Mouse (Mus musculus) kidney, adult 11 months (tissue): ENCODE data around the gene Ankrd39.

Source experiments
- DNase-seq: peaks from one replicate; pipeline ENCODE4 v3.0.0; 2022

Ankrd39 gene

GRCm38 (mm10) chr1:36546888-36547471 lies at the start of gene Ankrd39:
Gene Ankrd39 (minus strand): TSS chr1:36547445.
- peak; percentile 99 for DNase-seq

GRCm38 (mm10) chr1:36596114-36596513 lies 48.9 kb upstream of the Ankrd39 start:
- peak; percentile 64 for DNase-seq

DNA sequence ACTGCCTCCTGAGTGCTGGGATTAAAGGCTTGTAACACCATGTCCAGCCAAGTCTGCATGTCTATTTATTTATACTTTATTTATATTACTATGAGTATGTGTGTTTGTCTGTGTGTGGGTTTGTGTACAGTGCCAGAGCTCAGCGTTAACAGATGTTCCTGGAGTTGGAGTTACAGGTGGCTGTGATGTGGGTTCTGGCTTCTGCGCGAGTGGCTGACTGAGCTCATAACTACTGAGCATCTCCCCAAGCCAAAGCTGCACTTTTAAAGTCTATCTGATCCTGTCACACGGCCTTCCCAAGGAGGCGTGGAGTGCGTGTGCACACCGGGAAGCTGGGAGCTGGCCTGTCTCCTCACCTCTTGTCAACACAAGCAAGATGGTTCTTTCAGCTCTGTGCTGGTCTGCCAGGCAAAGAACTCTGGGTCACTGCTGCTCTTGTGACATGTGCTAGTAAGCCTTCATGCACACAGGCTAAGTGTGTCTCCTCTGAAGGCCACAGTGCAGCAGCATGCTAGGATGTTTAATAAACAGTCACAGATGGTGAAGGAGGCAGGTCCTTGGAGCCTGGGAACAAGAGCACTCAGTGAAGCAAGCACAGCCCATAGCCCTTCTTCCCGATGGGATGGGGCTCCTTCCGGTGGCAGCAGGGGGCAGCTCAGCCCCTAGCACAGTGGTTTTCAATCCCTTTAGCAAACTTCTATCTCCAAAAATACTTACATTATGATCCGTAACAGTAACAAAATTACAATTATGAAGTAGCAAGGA lies 48.1 kb upstream of the Ankrd39 start:
- no peak for DNase-seq

- no peak for DNase-seq
These were observed 45.9 kb upstream of the Ankrd39 start for GRCm38 (mm10) chr1:36593099-36593498.

DNA sequence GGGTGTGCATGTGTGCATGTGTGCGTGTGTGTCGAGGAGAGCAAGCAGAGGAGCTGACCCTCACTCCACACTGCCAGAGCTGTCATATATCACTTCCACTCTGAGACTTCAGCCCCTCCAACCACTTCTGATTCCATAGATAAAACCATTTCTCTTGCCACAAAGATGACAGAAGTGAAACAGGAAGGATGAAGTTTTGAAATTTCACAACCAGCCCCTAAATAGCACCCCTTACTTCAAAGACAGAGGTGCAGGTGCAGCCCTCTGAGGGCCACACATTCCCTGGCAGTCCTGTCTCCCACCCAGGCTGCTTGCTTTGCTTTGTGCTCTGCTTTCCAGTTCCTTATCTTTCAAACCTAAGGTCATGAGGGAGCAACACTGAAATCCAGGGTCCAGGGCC lies 44.2 kb upstream of the Ankrd39 start:
- no peak for DNase-seq

DNA sequence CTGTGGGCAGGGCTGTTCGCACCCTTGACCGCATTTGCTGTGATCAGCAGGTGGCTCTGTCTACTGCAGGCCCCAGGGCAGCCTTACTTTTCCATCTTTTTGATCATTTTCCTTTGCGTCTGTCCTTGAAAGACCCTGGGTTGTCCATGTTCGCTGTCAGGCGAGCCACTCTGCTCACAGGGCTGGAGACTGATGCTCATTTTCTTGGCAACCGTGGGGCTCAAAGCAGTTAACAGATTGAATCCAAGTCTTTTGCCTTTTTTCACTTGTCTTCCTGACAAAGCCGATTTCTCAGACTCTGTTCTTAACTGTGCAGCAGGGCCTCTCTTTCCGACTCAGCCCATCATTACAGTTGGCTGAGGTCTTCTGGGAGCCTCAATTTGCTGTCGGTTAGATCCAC lies 43.4 kb upstream of the Ankrd39 start:
- DNase-seq: no peak

- peak; percentile 51 for DNase-seq
These were observed 42.2 kb upstream of the Ankrd39 start for GRCm38 (mm10) chr1:36589486-36589885.

DNA sequence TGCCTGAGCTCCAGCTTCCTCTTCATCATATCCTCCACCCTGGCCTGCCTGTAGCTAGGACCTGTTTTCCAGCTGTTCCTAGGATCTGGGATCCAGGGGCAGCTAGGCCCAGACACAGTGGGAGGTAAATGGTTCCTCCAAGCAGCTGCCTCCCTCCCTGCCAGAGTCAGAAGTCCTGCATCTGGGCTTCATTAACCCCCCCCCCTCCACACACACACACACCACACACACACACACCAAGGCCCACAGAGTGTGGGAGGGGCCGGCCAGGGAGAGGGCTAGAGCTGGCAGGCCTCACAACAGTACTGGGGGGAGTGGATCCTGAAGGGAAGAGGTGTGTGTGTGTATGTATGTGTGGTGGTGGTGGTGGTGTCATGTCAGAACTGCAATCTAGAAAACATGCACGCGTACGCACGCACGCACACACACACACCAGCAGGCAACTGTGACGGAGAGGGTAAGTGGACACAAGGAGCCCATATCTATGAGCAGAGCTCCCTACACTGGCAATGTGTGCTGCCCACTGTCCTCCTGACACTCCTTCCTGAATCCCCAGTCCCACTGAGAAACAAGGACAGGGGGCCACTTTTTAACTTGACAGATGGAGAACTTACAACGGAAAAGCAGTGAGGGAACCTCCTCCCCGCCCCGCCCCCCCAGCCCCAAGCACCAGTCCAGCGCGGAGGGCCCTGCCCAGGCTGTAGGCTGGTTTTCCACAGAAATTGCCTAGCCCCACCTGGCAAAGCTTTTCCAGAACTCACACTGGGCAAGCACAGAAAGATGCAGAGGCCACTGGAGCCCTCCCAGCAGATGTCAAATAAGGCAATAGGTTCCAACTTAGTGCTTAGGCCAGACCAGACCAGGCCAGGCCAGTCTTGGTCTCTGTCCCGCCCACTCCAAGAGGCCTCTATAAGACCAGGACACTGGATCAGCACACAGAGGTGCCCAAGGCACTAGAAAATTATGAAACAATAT lies 41.5 kb upstream of the Ankrd39 start:
- DNase-seq: no peak

DNA sequence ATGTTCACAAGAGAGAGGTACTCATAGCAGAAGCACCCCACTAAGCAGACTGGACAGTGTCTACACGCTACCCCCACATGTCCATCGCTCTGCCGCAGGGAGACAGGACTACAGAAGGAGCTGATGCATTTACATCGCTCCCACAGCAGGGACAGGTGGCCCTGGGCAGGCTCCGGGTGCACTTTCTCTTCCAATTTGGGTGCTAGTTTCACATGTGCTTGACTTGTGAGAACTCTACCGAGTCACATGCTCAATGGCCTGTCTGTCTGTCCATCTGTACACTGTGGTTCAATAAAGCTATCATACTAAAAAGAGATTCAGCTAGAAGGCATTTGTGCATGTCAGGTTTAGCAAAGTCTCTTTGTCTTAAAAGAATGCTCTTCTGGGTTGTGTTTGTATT lies 40.6 kb upstream of the Ankrd39 start:
- DNase-seq: no peak

- no peak for DNase-seq
These were observed 39.0 kb upstream of the Ankrd39 start for GRCm38 (mm10) chr1:36586288-36586687.

GRCm38 (mm10) chr1:36583408-36584116 lies 36.3 kb upstream of the Ankrd39 start:
- no peak for DNase-seq

DNA sequence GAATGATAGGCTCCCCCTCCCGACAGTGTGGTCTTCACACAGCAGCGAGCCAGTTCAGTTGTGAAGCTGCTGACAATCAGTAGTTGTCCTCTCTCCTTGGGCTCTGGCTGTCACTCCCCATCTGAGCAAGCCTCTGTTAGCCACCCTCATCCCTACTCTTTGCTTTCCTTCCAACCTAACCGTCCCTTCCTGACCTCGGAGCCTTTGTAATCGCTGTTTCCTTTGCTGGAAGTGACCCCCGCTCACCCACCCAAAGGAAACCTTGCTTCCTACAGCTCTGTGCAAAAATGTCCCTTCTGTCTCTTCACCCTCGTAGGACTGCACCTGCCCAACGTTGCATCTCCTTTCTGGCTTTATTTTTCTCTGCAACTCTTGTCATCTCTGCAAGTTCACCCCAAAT lies 35.0 kb upstream of the Ankrd39 start:
- no peak for DNase-seq

DNA sequence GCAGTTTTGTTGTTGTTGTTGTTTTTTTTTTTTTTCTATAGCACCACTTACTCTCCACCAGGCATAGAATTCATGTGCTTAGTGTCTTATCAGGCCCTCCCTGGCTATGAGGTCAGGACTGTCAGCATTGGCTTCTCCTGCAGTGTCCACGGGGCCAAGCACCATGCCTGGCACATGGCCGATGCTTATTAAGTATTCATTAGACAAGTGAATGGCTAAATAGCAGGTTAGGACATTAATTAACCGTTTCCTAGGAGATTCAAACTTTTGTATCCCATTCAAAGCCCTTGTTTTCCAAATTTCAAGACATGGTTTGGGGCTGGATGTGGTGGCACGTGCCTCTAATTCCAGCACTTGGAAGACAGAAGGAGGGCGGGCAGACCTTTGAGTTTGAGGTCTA lies 34.0 kb upstream of the Ankrd39 start:
- DNase-seq: no peak

GRCm38 (mm10) chr1:36580384-36581207 lies 33.4 kb upstream of the Ankrd39 start:
- DNase-seq: no peak

- DNase-seq: no peak
These were observed 32.7 kb upstream of the Ankrd39 start for GRCm38 (mm10) chr1:36579974-36580383.

- DNase-seq: no peak
These were observed 29.9 kb upstream of the Ankrd39 start for GRCm38 (mm10) chr1:36576991-36577675.

DNA sequence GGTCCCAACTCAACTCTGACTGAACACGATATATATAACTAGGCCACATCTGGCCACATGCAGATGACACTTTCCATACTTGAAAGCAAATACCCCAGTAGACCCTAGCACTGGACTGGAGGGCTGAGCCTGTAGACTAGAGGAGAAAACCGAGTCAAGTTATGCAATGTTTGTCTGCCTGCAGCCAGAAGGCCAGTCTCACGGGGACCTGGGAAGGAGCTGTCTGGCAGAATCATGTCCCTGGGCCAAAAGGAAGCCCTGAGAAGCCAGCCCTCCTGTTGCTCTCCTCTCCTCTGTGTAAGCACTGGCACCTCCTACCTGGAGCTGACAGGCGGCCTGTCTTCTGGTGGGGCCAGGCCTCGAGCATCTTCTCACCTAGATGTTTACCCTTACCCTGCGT lies 28.1 kb upstream of the Ankrd39 start:
- DNase-seq: no peak

- DNase-seq: no peak
These were observed 27.1 kb upstream of the Ankrd39 start for GRCm38 (mm10) chr1:36574196-36574955.

- DNase-seq: no peak
These were observed 26.3 kb upstream of the Ankrd39 start for GRCm38 (mm10) chr1:36573524-36573923.

GRCm38 (mm10) chr1:36572709-36573108 lies 25.5 kb upstream of the Ankrd39 start:
- DNase-seq: no peak
